Mouse (Mus musculus) lung, postnatal 0 days (tissue): Measurements from ENCODE around the gene Dtx1.

Source experiments
- CTCF ChIP-seq: IDR thresholded peaks from 2 replicates; pipeline ENCODE4 v1.5.1; 2016; ENCODE audit warnings: antibody characterized with exemption, mild to moderate bottlenecking
- EP300 ChIP-seq: IDR thresholded peaks from 2 replicates; pipeline ENCODE4 v1.6.1; 2016; ENCODE audit warnings: antibody characterized with exemption, mild to moderate bottlenecking, control low read depth

- no peak for TF ChIP-seq CTCF
- TF ChIP-seq EP300 = no peak
Observed at GRCm38 (mm10) chr5:120677516-120677915, 34.2 kb downstream of the Dtx1 start.
